Mouse (Mus musculus) hindbrain, postnatal 0 days (tissue): Measurements from ENCODE around the gene 1810037I17Rik. TPM values are rescaled to one million over a fixed set of nuclear protein-coding genes. Genes with fewer than 3 reads are reported as not detected.

Source experiments
- ATAC-seq: fragments of 200-750 bp; cut with Nextera tagmentation; 2 replicates; pipeline ENCODE4 v1.8.0; 2017; ENCODE audit warnings: mild to moderate bottlenecking, moderate TSS enrichment, moderate library complexity
- DNase-seq: peaks from one replicate; pipeline ENCODE4 v3.0.0-alpha.2; 2015; ENCODE audit warnings: low spot score
- H3K27ac ChIP-seq: fragments of 300-500 bp; sonication (generic); 2 replicates; pipeline ENCODE4 v1.5.1; 2014; ENCODE audit warnings: mild to moderate bottlenecking
- H3K27me3 ChIP-seq: fragments of 300-500 bp; sonication (generic); 2 replicates; pipeline ENCODE4 v1.6.1; 2014; ENCODE audit warnings: low read length, mixed read lengths; ENCODE audit not compliant: insufficient read depth
- H3K36me3 ChIP-seq: fragments of 300-500 bp; sonication (generic); 2 replicates; pipeline ENCODE4 v1.6.1; 2014; ENCODE audit warnings: low read length, mixed read lengths; ENCODE audit not compliant: insufficient read depth
- H3K4me1 ChIP-seq: fragments of 300-500 bp; sonication (generic); 2 replicates; pipeline ENCODE4 v1.6.1; 2014; ENCODE audit warnings: antibody characterized with exemption, low read length, mixed read lengths; ENCODE audit not compliant: insufficient read depth
- H3K4me2 ChIP-seq: fragments of 300-500 bp; sonication (generic); 2 replicates; pipeline ENCODE4 v1.6.1; 2014; ENCODE audit warnings: low read depth, mild to moderate bottlenecking, low read length, moderate library complexity, mixed read lengths
- H3K4me3 ChIP-seq: fragments of 300-500 bp; sonication (generic); 2 replicates; pipeline ENCODE4 v1.5.1; 2014; ENCODE audit warnings: low read length
- H3K9ac ChIP-seq: fragments of 300-500 bp; sonication (generic); replicated peaks from 2 replicates; pipeline ENCODE4 v1.6.1; 2014; ENCODE audit warnings: mild to moderate bottlenecking, low read length, moderate library complexity, mixed read lengths
- H3K9me3 ChIP-seq: fragments of 300-500 bp; sonication (generic); 2 replicates; pipeline ENCODE4 v1.6.1; 2016; ENCODE audit warnings: low read length, mixed read lengths
- CTCF ChIP-seq: IDR thresholded peaks from 2 replicates; pipeline ENCODE4 v1.5.1; 2016; ENCODE audit warnings: antibody characterized with exemption, control low read depth, low read depth
- WGBS: fragments of 180-500 bp; shearing (Covaris S2); extraction: QIAGEN DNeasy Blood & Tissue Kit; methylation state at CpG from one replicate; pipeline ENCODE4 v1.1.7; 2014; 5-methylcytosine and 5-hydroxymethylcytosine counted together
- polyA plus RNA-seq: library from polyadenylated mRNA; unstranded; fragments of >200 nt; fragmentation: Nextera tagmentation; extraction: Ambion mirVana; gene quantifications from 2 replicates; pipeline ENCODE4 v1.2.1, GENCODE M21; 2015
- total RNA-seq: library from RNA; depleted of rRNA; stranded (reverse); fragments of >200 nt; gene quantifications from 2 replicates; pipeline ENCODE4 v1.2.3, GENCODE M21; 2014

1810037I17Rik gene
- total and polyA plus RNA-seq, 2 experiments from 2014 or later = 39.3 to 122 TPM

- Histone ChIP-seq H3K4me3 (no peak within 1 kb of the TSS), H3K9ac (no peak within 1 kb of the TSS), H3K9me3 (no peaks in the 10 kb centered on the region), H3K4me2 (no peak within 1 kb of the TSS), H3K27me3 (no peaks in the 10 kb centered on the region), H3K36me3 (no peaks in the 10 kb centered on the region), H3K27ac (no peak within 1 kb of the TSS), H3K4me1 (no peaks in the 10 kb centered on the region)
- DNase-seq = no peak
- 90% methylated on average over 3 of the region's 3 CpGs for WGBS
- no peak for ATAC-seq
- TF ChIP-seq CTCF = no peak
Observed at GRCm38 (mm10) chr3:122894772-122895171, 29.2 kb upstream of the 1810037I17Rik start, which contains the start of gene Fabp2. TSS of gene Fabp2 (plus strand) at chr3:122895072.

DNA sequence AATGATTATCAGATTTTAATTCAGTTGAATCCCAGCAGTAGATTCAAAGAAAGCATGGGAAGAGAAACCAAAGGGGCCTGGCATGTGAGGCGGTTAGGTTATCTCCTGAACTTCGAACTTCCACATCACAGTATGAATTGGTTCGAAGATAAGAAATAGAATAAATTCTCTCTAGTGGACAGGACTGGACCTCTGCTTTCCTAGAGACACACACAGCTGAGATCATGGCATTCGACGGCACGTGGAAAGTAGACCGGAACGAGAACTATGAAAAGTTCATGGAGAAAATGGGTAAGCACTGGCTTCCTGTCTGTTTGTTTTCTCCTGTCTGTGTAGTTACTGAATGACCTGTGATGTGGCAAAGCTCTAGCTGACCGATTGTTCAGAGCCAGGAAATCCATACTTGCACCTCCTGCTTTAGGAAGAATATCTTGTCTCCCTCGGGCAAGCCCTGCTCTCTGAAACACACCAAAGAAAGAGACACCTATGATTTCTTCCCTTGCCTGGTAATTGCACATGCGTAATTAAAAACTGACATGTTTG is 28.7 kb upstream of the 1810037I17Rik start:
- ATAC-seq = no peak
- H3K9me3 ChIP-seq = no peaks in the 10 kb centered on the region
- no peaks in the 10 kb centered on the region for H3K36me3 ChIP-seq
- H3K4me1 ChIP-seq = no peaks in the 10 kb centered on the region
- no peak for TF ChIP-seq CTCF
- 87% methylated on average over 11 of the region's 11 CpGs for WGBS
- H3K27ac ChIP-seq = no peak overlapping the region
- no peaks in the 10 kb centered on the region for H3K27me3 ChIP-seq
- no peak overlapping the region for H3K4me3 ChIP-seq
- no peak overlapping the region for H3K4me2 ChIP-seq
- no peak for DNase-seq
- H3K9ac ChIP-seq = no peak overlapping the region

- Histone ChIP-seq H3K27me3 (no peaks in the 10 kb centered on the region), H3K9ac (no peak overlapping the region), H3K27ac (no peak overlapping the region), H3K4me1 (no peaks in the 10 kb centered on the region), H3K36me3 (no peaks in the 10 kb centered on the region), H3K4me3 (no peak overlapping the region), H3K4me2 (no peak overlapping the region), H3K9me3 (no peaks in the 10 kb centered on the region)
- TF ChIP-seq CTCF = no peak
- 64% methylated on average over 6 of the region's 6 CpGs for WGBS
- ATAC-seq (no peak), DNase-seq (no peak)
Observed at GRCm38 (mm10) chr3:122898254-122898653, 25.7 kb upstream of the 1810037I17Rik start.

DNA sequence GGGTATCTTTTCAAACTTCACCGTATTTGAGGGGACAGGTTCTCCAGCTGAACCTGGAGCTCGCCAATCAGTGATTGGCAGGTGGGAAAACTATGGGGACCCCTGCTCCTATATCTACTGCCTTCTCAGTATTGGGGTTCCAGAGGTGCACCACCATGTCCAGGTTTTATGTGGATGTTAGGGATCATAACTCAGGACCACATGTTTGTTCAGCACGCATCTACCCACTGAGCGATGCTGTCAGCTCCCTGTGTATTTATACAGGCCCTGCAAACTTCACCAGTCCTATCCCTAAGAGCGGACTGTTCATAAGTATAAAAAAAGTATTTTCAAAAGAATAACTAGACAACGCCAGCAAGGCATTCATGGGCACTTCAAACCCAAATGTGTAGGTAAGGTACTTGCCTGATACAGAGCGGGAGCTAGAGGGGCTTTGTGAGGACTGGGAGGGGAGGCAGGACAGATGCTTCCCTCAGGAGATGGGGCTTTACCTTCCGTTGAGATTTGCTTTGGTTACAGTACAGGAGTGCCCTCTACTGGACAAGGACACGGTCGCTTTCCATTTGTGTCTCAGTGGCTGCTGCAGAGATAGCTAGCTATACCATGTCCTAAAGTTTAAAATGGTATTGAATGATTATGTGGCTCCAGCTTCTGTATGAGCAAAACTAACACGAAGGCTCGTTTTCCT is 20.1 kb upstream of the 1810037I17Rik start:
- ATAC-seq (peak; percentile 53; the same call in 1 of the 2 replicates), DNase-seq (peak; percentile 84)
- H3K9me3 ChIP-seq = no peaks in the 10 kb centered on the region
- TF ChIP-seq CTCF = peak; percentile 89
- H3K27ac ChIP-seq = no peak overlapping the region
- H3K36me3 ChIP-seq = no peaks in the 10 kb centered on the region
- H3K4me1 ChIP-seq = no peaks in the 10 kb centered on the region
- H3K4me3 ChIP-seq = no peak overlapping the region
- 47% methylated on average over 12 of the region's 12 CpGs for WGBS
- no peak overlapping the region for H3K4me2 ChIP-seq
- no peaks in the 10 kb centered on the region for H3K27me3 ChIP-seq
- no peak overlapping the region for H3K9ac ChIP-seq

DNA sequence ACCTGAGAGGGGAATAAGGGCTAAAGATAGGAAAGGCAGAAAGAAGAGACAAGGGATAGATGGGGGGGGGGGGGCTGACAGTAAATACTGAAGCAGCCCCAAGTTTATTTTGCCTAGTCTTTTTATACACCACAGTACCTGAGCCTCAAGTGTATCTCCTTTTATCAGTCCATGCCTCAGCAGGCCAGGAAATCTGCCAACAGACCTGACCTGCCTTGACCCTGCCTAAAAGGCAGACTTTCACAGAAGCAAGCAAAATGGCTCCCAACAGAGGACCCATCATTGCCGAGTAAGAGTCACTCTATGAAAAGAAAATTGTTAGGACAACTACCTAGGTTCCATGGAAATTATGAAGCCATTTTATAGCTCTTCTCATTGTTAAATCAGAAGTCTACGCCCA is 16.2 kb upstream of the 1810037I17Rik start:
- ATAC-seq = no peak
- Histone ChIP-seq H3K36me3 (no peaks in the 10 kb centered on the region), H3K27ac (no peak overlapping the region), H3K4me2 (no peak overlapping the region), H3K27me3 (no peaks in the 10 kb centered on the region), H3K4me3 (no peak overlapping the region), H3K9me3 (no peaks in the 10 kb centered on the region), H3K4me1 (no peaks in the 10 kb centered on the region), H3K9ac (no peak overlapping the region)
- no peak for TF ChIP-seq CTCF
- 73% methylated on average over 2 of the region's 2 CpGs for WGBS
- DNase-seq = no peak

DNA sequence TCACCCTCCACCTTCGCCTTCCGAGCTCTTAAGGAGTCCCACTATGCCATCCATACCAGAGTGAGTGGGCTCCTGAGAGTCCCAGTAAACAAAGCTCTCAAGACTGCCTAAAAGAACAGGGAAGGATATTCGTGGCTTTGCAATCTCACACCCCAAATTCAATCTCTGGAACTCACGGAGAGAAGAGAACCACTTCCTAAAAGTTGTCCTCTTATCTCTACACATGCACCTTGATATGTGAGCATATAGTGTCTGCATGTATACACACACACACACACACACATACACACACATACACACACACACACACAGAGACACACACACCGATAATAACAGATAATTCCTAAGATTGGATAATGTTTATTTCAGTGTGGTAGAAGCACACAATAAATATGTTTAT is 8.5 kb upstream of the 1810037I17Rik start:
- Histone ChIP-seq H3K36me3 (no peaks in the 10 kb centered on the region), H3K9me3 (no peaks in the 10 kb centered on the region), H3K4me1 (no peaks in the 10 kb centered on the region), H3K27me3 (no peaks in the 10 kb centered on the region), H3K4me2 (no peak overlapping the region), H3K4me3 (no peak overlapping the region), H3K27ac (no peak overlapping the region), H3K9ac (no peak overlapping the region)
- ATAC-seq (no peak), DNase-seq (no peak)
- TF ChIP-seq CTCF = no peak
- WGBS = 91% methylated on average over 5 of the region's 5 CpGs

GRCm38 (mm10) chr3:122916191-122916680 is 7.8 kb upstream of the 1810037I17Rik start:
- no peak for TF ChIP-seq CTCF
- Histone ChIP-seq H3K27me3 (no peaks in the 10 kb centered on the region), H3K4me2 (no peak overlapping the region), H3K4me3 (no peak overlapping the region), H3K36me3 (no peaks in the 10 kb centered on the region), H3K9me3 (no peaks in the 10 kb centered on the region), H3K4me1 (no peaks in the 10 kb centered on the region), H3K27ac (no peak overlapping the region), H3K9ac (no peak overlapping the region)
- DNase-seq (no peak), ATAC-seq (no peak)
- WGBS = 91% methylated on average over 6 of the region's 6 CpGs
